Mouse (Mus musculus) urinary bladder, postnatal 36 days (tissue): ENCODE measurements around the gene Megf9.
A peak's percentile ranks its signal among the peaks of the same experiment; 100 is the strongest.

Experiments
- DNase-seq, 2 experiments: peaks; one replicate each; pipeline ENCODE4 v3.0.0; 2022; ENCODE audit warnings: low spot score in 2 of 2, mixed read lengths in 1 of 2

Megf9 gene

DNA sequence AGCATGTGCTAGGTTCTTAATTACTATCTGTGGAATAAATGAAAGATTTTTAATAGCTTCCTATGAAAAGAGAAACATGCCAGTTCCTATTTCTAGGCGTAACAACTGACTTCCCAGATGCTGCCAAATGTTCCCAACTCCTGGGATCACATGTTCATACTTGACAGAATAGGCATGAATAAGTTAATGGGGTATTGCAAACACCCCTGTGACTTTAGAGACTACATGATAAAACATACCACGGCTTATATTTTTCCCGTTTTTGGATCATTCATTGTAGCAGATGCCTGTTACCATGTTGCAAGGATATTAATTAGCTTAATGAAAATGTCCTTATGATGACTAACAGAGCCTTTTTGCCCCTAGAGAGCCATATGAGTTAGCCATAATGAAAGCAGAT is 88.0 kb downstream of the Megf9 start:
- DNase-seq = no peak

GRCm38 (mm10) chr4:70420202-70420601 is 114.6 kb downstream of the Megf9 start:
- no peak for DNase-seq

DNA sequence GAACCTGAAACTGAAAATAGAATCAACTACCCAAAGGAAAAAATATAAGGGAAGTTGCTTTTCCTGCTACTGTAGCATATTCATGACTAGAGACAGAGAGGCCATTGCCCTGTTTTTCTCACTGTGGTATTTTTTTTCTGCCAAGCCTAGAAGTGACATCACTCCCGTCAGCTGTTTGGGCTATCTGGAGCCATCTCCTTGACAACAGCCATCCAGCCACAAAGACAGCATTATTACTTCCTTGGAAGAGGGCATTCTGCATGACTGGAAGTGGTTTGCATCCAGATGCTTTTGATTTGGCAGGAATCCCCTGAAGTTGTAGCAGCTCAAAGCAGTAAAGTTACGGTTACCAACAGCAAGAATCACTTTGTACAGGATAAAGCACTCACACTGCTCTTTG is 122.7 kb downstream of the Megf9 start:
- no peak for DNase-seq

GRCm38 (mm10) chr4:70409994-70410721 is 124.6 kb downstream of the Megf9 start, which contains the start of gene Cdk5rap2:
Gene Cdk5rap2 (minus strand): TSS chr4:70410443.
- DNase-seq = peak; percentile 92 to 97

DNA sequence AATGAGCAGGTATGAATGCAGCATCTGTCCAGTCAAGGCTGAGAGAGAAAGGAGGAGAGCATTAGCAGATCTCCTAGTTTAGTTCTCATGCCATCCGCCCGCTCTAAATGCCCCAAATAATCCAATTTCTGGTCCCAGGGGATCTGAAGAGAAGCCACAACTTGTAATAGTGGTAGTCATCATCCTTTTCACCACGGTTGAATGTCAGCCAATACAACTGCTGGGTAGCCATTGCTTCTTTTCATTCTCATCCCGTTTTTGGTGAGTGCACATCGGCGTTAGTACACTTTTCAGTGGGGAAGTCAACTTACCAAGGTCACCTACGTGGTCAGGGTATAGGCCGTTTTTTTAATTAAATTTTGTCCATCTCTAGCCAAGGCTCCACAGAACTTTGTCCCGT is 125.3 kb downstream of the Megf9 start:
- no peak for DNase-seq

DNA sequence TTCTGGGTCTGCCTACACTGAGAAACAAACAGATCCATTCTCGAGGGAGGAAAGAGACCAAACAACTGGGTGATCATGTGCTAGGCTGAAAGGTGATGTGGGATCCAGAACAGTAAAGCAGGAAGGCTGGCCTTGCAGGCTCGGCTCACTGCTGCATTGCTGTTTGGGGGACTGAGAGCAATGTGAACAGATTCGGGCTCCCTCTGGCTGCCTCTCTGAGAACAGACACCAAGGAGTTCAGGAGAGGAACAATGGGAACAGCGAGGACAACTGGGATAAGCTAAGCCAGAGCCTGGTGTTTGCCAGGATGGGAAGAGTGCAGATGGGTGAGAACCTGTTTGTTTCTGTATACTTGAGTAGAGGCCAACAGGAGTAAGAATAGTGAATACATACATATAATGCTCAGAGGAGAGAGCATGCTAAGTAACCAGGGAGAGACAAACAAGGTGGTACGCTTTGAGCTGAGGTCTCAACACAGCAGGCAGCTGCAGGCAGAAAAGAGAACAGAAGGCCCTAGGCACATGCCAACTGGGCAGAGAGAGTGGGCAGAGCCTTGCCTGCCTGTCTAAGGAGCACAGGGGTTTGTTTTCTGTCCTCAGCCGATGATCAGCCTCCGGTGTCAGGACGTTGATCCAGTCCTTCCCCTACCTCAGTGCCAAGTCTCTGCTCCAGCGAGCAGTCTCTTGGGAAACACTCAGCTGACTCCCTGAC is 132.5 kb downstream of the Megf9 start:
- DNase-seq = peak in 1 of 2 experiments; percentile 10

DNA sequence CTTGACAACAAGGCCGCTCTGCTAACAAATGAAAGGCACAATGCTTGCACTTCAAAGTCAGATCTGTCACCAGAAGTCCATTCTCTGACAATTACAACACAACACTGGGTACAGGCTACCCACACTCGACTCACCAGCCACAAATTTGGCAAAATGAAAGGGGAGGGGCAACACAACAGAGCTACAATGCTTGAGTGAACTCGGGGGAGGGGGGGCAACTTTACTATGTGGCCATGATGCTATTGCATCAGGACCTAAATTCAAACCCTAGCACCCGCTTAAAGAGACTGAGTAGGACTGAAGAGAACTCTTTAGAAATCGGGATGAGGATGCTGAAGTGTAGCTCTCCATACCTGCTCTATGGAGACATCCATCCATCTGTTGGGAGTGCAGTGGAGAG is 135.3 kb downstream of the Megf9 start:
- DNase-seq = no peak

- no peak for DNase-seq
Observed at GRCm38 (mm10) chr4:70399074-70399473, 135.7 kb downstream of the Megf9 start.

- no peak for DNase-seq
Observed at GRCm38 (mm10) chr4:70398088-70398487, 136.7 kb downstream of the Megf9 start.

DNA sequence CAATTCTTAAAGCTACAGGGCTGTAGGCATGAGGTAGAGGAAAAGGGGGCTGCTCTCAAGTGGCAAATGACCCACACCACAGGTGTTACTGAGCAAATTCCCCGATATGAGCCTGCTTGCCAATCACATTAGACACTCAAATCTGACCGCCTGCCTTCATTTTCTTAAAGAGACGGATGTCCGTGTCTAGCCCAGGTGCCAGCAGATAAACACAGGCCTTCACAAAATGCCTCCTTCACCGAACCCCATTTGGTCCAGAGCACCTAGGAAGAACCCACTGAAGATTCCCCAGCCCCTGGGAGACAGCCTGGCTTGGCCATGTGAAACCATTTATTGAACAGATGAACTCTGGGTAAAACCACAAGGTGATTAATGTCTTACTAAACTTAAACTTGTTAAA is 138.1 kb downstream of the Megf9 start:
- DNase-seq = no peak

- DNase-seq = no peak
Observed at GRCm38 (mm10) chr4:70394736-70395135, 140.1 kb downstream of the Megf9 start.

- DNase-seq = peak in 1 of 2 experiments; percentile 19
Observed at GRCm38 (mm10) chr4:70391760-70392372, 142.9 kb downstream of the Megf9 start.

DNA sequence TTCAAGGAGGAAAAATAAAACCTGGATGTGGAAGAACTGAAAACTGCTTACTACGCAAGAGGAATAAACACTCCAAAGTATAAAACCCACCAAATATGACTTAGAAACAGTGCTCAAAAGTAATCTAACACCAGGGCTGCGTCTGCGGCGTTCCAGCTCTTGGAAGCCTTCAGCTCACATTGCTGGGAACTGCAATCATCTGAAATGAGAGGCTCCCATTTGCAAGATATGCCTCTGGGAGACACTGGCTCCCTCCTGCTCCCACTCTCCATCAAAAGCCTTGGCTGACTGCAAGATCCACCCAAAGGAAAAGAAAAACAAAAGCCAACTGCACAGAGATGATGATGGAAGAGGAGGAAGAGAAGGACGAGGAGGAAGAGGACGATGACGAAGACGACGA is 143.7 kb downstream of the Megf9 start:
- DNase-seq = peak in 1 of 2 experiments; percentile 20

DNA sequence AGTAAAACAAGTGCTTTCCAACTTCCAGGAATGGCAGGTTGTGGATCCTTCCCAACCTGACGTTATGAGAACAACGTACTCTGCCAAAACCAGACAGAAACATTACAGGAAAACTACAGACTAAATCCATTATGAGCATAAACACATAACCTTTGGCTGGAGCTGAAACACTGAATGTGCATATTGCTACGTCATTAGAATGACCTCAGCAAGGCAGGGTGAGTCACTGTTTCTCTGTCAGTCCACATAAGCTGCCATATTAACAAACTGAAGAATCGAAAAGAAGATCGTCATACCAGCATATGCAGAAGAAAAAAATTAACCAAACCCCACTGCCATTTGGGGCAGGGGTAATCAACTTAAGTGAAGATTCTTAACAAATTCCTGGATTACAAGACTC is 148.6 kb downstream of the Megf9 start:
- DNase-seq = no peak

DNA sequence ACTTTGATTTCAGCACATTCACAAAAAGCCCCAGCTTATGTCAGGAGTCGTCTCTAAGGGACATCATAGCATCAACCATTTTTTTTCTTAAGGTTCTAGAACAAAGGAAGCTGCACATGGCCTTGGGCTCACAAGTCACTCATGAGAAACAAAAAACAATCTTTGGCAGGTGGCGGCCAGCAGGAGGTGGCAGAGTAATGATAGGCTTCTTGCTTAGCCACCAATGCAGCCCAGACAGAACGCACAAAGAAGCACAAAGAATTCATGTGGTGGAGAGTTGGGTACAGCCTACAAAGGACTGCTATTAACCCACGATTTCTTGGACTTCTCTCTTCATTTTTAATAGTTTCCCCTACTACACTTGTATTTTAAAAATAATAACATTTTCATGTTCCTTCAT is 157.4 kb downstream of the Megf9 start:
- DNase-seq = no peak
